Mouse (Mus musculus) liver, embryonic 14.5 days (tissue): ENCODE results near the gene Fam241b. TPM values are rescaled to one million over a fixed set of nuclear protein-coding genes. Genes with fewer than 3 reads are reported as not detected.

ENCODE experiments used
- ATAC-seq: fragments of 200-750 bp; cut with Nextera tagmentation; 2 replicates; pipeline ENCODE4 v1.8.0; 2017; ENCODE audit warnings: moderate number of reproducible peaks, mild to moderate bottlenecking, moderate library complexity; ENCODE audit not compliant: insufficient read depth
- DNase-seq, 3 experiments: peaks; one replicate each; pipeline ENCODE4 v3.0.0-alpha.2; 2012 to 2013; ENCODE audit warnings: low read depth in 3 of 3, low spot score in 3 of 3
- H3K27ac ChIP-seq: fragments of 300-500 bp; sonication (generic); 2 replicates; pipeline ENCODE4 v1.5.1; 2014; ENCODE audit warnings: moderate library complexity, mild to moderate bottlenecking, control low read depth, inconsistent platforms
- H3K27me3 ChIP-seq: fragments of 300-500 bp; sonication (generic); 2 replicates; pipeline ENCODE4 v1.6.1; 2014; ENCODE audit warnings: mild to moderate bottlenecking, low read length, moderate library complexity; ENCODE audit not compliant: control insufficient read depth, insufficient read depth
- H3K36me3 ChIP-seq: fragments of 300-500 bp; sonication (generic); replicated peaks from 2 replicates; pipeline ENCODE4 v1.6.1; 2014; ENCODE audit warnings: low read depth; ENCODE audit not compliant: control insufficient read depth, insufficient read depth
- H3K4me1 ChIP-seq, 2 experiments: fragments of 200-500 bp in 1 of 2; fragments of 300-500 bp in 1 of 2; sonication (generic) in 1 of 2; replicated peaks; 2 replicates each; pipeline ENCODE4 v1.6.1; 2012 to 2014; ENCODE audit warnings: antibody characterized with exemption in 1 of 2, inconsistent platforms in 1 of 2, low read length in 1 of 2; ENCODE audit not compliant: control insufficient read depth in 2 of 2, insufficient read depth in 2 of 2
- H3K4me2 ChIP-seq: fragments of 300-500 bp; sonication (generic); 2 replicates; pipeline ENCODE4 v1.6.1; 2014; ENCODE audit warnings: low read depth, mild to moderate bottlenecking, control low read depth, moderate library complexity
- H3K4me3 ChIP-seq, 2 experiments: fragments of 200-500 bp in 1 of 2; fragments of 300-500 bp in 1 of 2; sonication (generic) in 1 of 2; 2 replicates each; pipeline ENCODE4 v1.5.1; 2012 to 2014; ENCODE audit warnings: low read depth in 2 of 2, low read length in 2 of 2, mild to moderate bottlenecking in 2 of 2, control low read depth in 1 of 2, inconsistent platforms in 1 of 2, moderate library complexity in 1 of 2; ENCODE audit not compliant: insufficient read depth in 1 of 2
- H3K9ac ChIP-seq: fragments of 300-500 bp; sonication (generic); replicated peaks from 2 replicates; pipeline ENCODE4 v1.6.1; 2014; ENCODE audit warnings: mild to moderate bottlenecking, control low read depth, moderate library complexity
- H3K9me3 ChIP-seq: fragments of 300-500 bp; sonication (generic); 2 replicates; pipeline ENCODE4 v1.6.1; 2016; ENCODE audit warnings: low read length, mixed read lengths; ENCODE audit not compliant: control insufficient read depth
- CTCF ChIP-seq: IDR thresholded peaks from 2 replicates; pipeline ENCODE4 v1.5.1; 2016; ENCODE audit warnings: antibody characterized with exemption, low read depth, control low read depth
- EP300 ChIP-seq: IDR thresholded peaks from 2 replicates; pipeline ENCODE4 v1.6.1; 2016; ENCODE audit warnings: antibody characterized with exemption, low read depth
- WGBS: fragments of 180-500 bp; shearing (Covaris S2); extraction: QIAGEN DNeasy Blood & Tissue Kit; methylation state at CpG from one replicate; pipeline ENCODE4 v1.1.7; 2014; ENCODE audit not compliant: insufficient replicate concordance; 5-methylcytosine and 5-hydroxymethylcytosine counted together
- polyA plus RNA-seq, 2 experiments: library from polyadenylated mRNA; depleted of rRNA in 1 of 2; stranded (reverse) in 1 of 2; unstranded in 1 of 2; fragments of >200 nt; fragmentation: Nextera tagmentation in 1 of 2; extraction: Ambion mirVana in 1 of 2; gene quantifications; 2 replicates each; pipeline versions ENCODE4 v1.2.1 to v1.2.3; 2012 to 2014

Fam241b gene
- polyA plus RNA-seq, 2 experiments = 0.20 to 0.27 TPM

- Histone ChIP-seq H3K27me3 (no peaks in the 10 kb centered on the region), H3K4me2 (no peak overlapping the region), H3K9ac (no peak overlapping the region), H3K36me3 (no peaks in the 10 kb centered on the region), H3K4me3 (no peak overlapping the region), H3K4me1 (peaks cover 0 to 6% of the 10 kb centered on the region in 2 experiments; a peak in 1 of 4 replicates), H3K27ac (no peak overlapping the region), H3K9me3 (no peaks in the 10 kb centered on the region)
- DNase-seq = peak; percentile 40 to 53 (median 47)
- ATAC-seq = peak; percentile 42; the same call in 1 of the 2 replicates
- 19% methylated on average over 7 of the region's 7 CpGs for WGBS
- no peak for TF ChIP-seq EP300
- peak; percentile 96 for TF ChIP-seq CTCF
These were observed 43.2 kb upstream of the Fam241b start for GRCm38 (mm10) chr10:62186882-62187281.

- DNase-seq (peak; percentile 83 to 89 (median 87)), ATAC-seq (peak; percentile 39; the same call in 1 of the 2 replicates)
- Histone ChIP-seq H3K4me3 (no peak overlapping the region), H3K4me1 (0 out of 4 replicates have a peak, but pooled peaks cover 0 to 2% of the 10 kb centered on the region in 2 experiments), H3K27me3 (no peaks in the 10 kb centered on the region), H3K36me3 (no peaks in the 10 kb centered on the region), H3K9me3 (no peaks in the 10 kb centered on the region), H3K4me2 (no peak overlapping the region), H3K9ac (no peak overlapping the region), H3K27ac (no peak overlapping the region)
- TF ChIP-seq CTCF (peak; percentile 100), EP300 (no peak)
- 2% methylated on average over 10 of the region's 10 CpGs for WGBS
These were observed 39.3 kb upstream of the Fam241b start for GRCm38 (mm10) chr10:62183053-62183452.

GRCm38 (mm10) chr10:62182471-62183014 lies 38.8 kb upstream of the Fam241b start:
- 54% methylated on average over 6 of the region's 6 CpGs for WGBS
- Histone ChIP-seq H3K9ac (no peak overlapping the region), H3K4me2 (no peak overlapping the region), H3K27ac (no peak overlapping the region), H3K27me3 (no peaks in the 10 kb centered on the region), H3K36me3 (no peaks in the 10 kb centered on the region), H3K4me1 (no peaks in the 10 kb centered on the region), H3K4me3 (no peak overlapping the region), H3K9me3 (no peaks in the 10 kb centered on the region)
- DNase-seq (no peak), ATAC-seq (no peak)
- TF ChIP-seq CTCF (no peak), EP300 (no peak)

DNA sequence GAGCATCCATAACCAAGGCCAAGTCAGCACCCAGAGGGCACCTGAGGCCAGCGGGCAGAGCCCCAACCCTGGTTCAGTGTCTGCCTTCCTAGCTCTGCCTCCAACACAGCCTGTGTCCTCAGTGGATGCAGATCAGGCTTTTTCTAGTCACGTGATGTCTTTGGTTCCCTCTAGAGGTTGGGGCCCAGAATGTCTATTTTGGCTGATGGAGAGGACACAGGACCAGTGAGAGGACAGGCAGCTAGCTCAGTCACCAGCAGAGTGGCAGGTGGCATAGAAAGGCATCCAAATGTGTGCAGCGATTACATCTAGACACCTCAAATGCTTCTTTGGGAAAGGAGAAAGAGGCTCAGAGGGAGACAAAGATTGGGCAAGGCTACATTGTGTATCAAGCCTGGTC lies 38.0 kb upstream of the Fam241b start:
- Histone ChIP-seq H3K4me2 (no peak overlapping the region), H3K4me3 (no peak overlapping the region), H3K36me3 (no peaks in the 10 kb centered on the region), H3K4me1 (no peaks in the 10 kb centered on the region), H3K27me3 (no peaks in the 10 kb centered on the region), H3K9me3 (no peaks in the 10 kb centered on the region), H3K9ac (no peak overlapping the region), H3K27ac (no peak overlapping the region)
- TF ChIP-seq EP300 = no peak
- peak; percentile 18; the same call in 1 of the 2 replicates for TF ChIP-seq CTCF
- ATAC-seq (no peak), DNase-seq (no peak)
- 36% methylated on average over 3 of the region's 3 CpGs for WGBS

DNA sequence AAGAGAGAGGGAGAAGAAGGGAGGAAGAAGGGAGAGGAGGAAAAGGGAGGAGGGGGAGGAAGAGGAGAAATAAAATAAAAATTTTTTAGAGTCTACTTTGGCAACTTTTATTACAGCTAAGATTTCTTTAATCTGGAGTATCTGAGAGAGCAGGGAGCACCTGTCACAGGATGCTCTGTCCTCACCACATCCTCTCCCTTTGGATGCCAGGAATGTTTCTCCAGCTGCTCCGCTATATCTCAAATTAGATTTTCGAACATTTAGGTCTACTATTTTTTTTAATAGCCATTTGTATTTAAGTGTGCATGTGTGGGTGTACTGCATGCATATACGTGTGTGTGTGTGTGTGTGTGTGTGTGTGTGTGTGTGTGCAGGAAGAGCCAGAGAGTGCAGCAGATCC lies 36.2 kb upstream of the Fam241b start:
- no peaks in the 10 kb centered on the region for H3K9me3 ChIP-seq
- WGBS = 62% methylated on average over 3 of the region's 3 CpGs
- no peaks in the 10 kb centered on the region for H3K36me3 ChIP-seq
- no peak overlapping the region for H3K27ac ChIP-seq
- no peak overlapping the region for H3K9ac ChIP-seq
- no peak overlapping the region for H3K4me2 ChIP-seq
- no peaks in the 10 kb centered on the region for H3K4me1 ChIP-seq
- no peak overlapping the region for H3K4me3 ChIP-seq
- no peak for ATAC-seq
- no peaks in the 10 kb centered on the region for H3K27me3 ChIP-seq
- TF ChIP-seq EP300 (no peak), CTCF (no peak)
- no peak for DNase-seq
